Mouse (Mus musculus) limb, embryonic 12.5 days (tissue): ENCODE measurements around the gene Entpd8. TPM values are rescaled to one million over a fixed set of nuclear protein-coding genes. Genes with fewer than 3 reads are reported as not detected.
A peak's percentile ranks its signal among the peaks of the same experiment; 100 is the strongest.

Source experiments
- ATAC-seq: fragments of 200-750 bp; cut with Nextera tagmentation; 2 replicates; pipeline ENCODE4 v1.8.0; 2017; ENCODE audit warnings: low read depth, moderate TSS enrichment; ENCODE audit not compliant: insufficient number of reproducible peaks, insufficient read depth, low FRiP score, low TSS enrichment
- H3K27ac ChIP-seq: fragments of 300-500 bp; sonication (generic); 2 replicates; pipeline ENCODE4 v1.5.1; 2016; ENCODE audit warnings: mild to moderate bottlenecking, moderate library complexity
- H3K27me3 ChIP-seq: fragments of 300-500 bp; sonication (generic); 2 replicates; pipeline ENCODE4 v1.6.1; 2016; ENCODE audit warnings: mild to moderate bottlenecking, moderate library complexity
- H3K36me3 ChIP-seq: fragments of 300-500 bp; sonication (generic); 2 replicates; pipeline ENCODE4 v1.6.1; 2016; ENCODE audit warnings: mild to moderate bottlenecking, moderate library complexity
- H3K4me1 ChIP-seq: fragments of 300-500 bp; sonication (generic); replicated peaks from 2 replicates; pipeline ENCODE4 v1.6.1; 2016
- H3K4me2 ChIP-seq: fragments of 300-500 bp; sonication (generic); 2 replicates; pipeline ENCODE4 v1.6.1; 2016; ENCODE audit warnings: mild to moderate bottlenecking, moderate library complexity
- H3K4me3 ChIP-seq: fragments of 300-500 bp; sonication (generic); replicated peaks from 2 replicates; pipeline ENCODE4 v1.5.1; 2016; ENCODE audit warnings: mild to moderate bottlenecking
- H3K9ac ChIP-seq: fragments of 300-500 bp; sonication (generic); replicated peaks from 2 replicates; pipeline ENCODE4 v1.6.1; 2016; ENCODE audit warnings: mild to moderate bottlenecking, moderate library complexity
- H3K9me3 ChIP-seq: fragments of 300-500 bp; sonication (generic); 2 replicates; pipeline ENCODE4 v1.6.1; 2016; ENCODE audit warnings: mild to moderate bottlenecking, moderate library complexity
- WGBS: fragments of 180-500 bp; shearing (Covaris S2); methylation state at CpG from one replicate; pipeline ENCODE4 v1.1.7; 2016; 5-methylcytosine and 5-hydroxymethylcytosine counted together
- polyA plus RNA-seq: library from polyadenylated mRNA; unstranded; fragments of >200 nt; fragmentation: Nextera tagmentation; extraction: Ambion mirVana; gene quantifications from 2 replicates; pipeline ENCODE4 v1.2.1, GENCODE M21; 2016

The Entpd8 gene
- polyA plus RNA-seq, 1 experiment from 2014 or later, result not detected

- peaks cover 5% of the 10 kb centered on the region; the same call in 1 of the 2 replicates for H3K4me1 ChIP-seq
- H3K27ac ChIP-seq, result no peak overlapping the region
- WGBS, result 76% methylated on average over 7 of the region's 7 CpGs
- H3K9ac ChIP-seq, result no peak overlapping the region
- 0 out of 2 replicates have a peak, but pooled peaks cover 4% of the 10 kb centered on the region for H3K27me3 ChIP-seq
- no peak overlapping the region for H3K4me3 ChIP-seq
- H3K9me3 ChIP-seq, result no peaks in the 10 kb centered on the region
- H3K4me2 ChIP-seq, result no peak overlapping the region
- H3K36me3 ChIP-seq, result no peaks in the 10 kb centered on the region
- ATAC-seq, result no peak
Observed at GRCm38 (mm10) chr2:25120963-25121362, 40.9 kb downstream of the Entpd8 start.

- 63% methylated on average over 2 of the region's 2 CpGs for WGBS
Observed at GRCm38 (mm10) chr2:25122666-25123065, 42.6 kb downstream of the Entpd8 start.

GRCm38 (mm10) chr2:25123527-25123926 is 43.4 kb downstream of the Entpd8 start:
- 83% methylated on average over 5 of the region's 5 CpGs for WGBS
- ATAC-seq, result no peak
- no peak overlapping the region for H3K9ac ChIP-seq
- no peak overlapping the region for H3K4me3 ChIP-seq
- peaks cover 21% of the 10 kb centered on the region for H3K4me1 ChIP-seq
- H3K9me3 ChIP-seq, result no peaks in the 10 kb centered on the region
- no peaks in the 10 kb centered on the region for H3K36me3 ChIP-seq
- no peak overlapping the region for H3K4me2 ChIP-seq
- no peak overlapping the region for H3K27ac ChIP-seq
- H3K27me3 ChIP-seq, result 0 out of 2 replicates have a peak, but pooled peaks cover 4% of the 10 kb centered on the region

More at GRCm38 (mm10) chr2:25122666-25123065, 42.6 kb downstream of the Entpd8 start:
- Histone ChIP-seq H3K9ac (no peak overlapping the region), H3K27me3 (0 out of 2 replicates have a peak, but pooled peaks cover 4% of the 10 kb centered on the region), H3K36me3 (no peaks in the 10 kb centered on the region), H3K4me3 (no peak overlapping the region), H3K4me1 (peaks cover 18% of the 10 kb centered on the region), H3K9me3 (no peaks in the 10 kb centered on the region), H3K27ac (no peak overlapping the region), H3K4me2 (no peak overlapping the region)
- ATAC-seq, result no peak

- Histone ChIP-seq H3K4me1 (peaks cover 21% of the 10 kb centered on the region), H3K27ac (no peak overlapping the region), H3K36me3 (no peaks in the 10 kb centered on the region), H3K9me3 (no peaks in the 10 kb centered on the region), H3K4me2 (no peak overlapping the region), H3K9ac (no peak overlapping the region), H3K4me3 (no peak overlapping the region), H3K27me3 (0 out of 2 replicates have a peak, but pooled peaks cover 4% of the 10 kb centered on the region)
- WGBS, result 56% methylated on average over 3 of the region's 3 CpGs
- ATAC-seq, result no peak
Observed at GRCm38 (mm10) chr2:25124411-25124810, 44.3 kb downstream of the Entpd8 start.

GRCm38 (mm10) chr2:25125146-25125545 is 45.0 kb downstream of the Entpd8 start:
- H3K36me3 ChIP-seq, result no peaks in the 10 kb centered on the region
- no peak overlapping the region for H3K4me2 ChIP-seq
- no peak overlapping the region for H3K9ac ChIP-seq
- WGBS, result 91% methylated on average over 6 of the region's 6 CpGs
- 0 out of 2 replicates have a peak, but pooled peaks cover 4% of the 10 kb centered on the region for H3K27me3 ChIP-seq
- H3K4me3 ChIP-seq, result no peak overlapping the region
- peaks cover 21% of the 10 kb centered on the region for H3K4me1 ChIP-seq
- H3K27ac ChIP-seq, result 0 out of 2 replicates have a peak overlapping the region, but pooled peaks have one; percentile 83
- no peaks in the 10 kb centered on the region for H3K9me3 ChIP-seq
- no peak for ATAC-seq

GRCm38 (mm10) chr2:25126011-25127010 is 46.2 kb downstream of the Entpd8 start:
- Histone ChIP-seq H3K27ac (peak overlapping the region; percentile 83), H3K4me2 (no peak overlapping the region), H3K9ac (no peak overlapping the region), H3K27me3 (0 out of 2 replicates have a peak, but pooled peaks cover 4% of the 10 kb centered on the region), H3K4me3 (no peak overlapping the region), H3K36me3 (no peaks in the 10 kb centered on the region), H3K9me3 (no peaks in the 10 kb centered on the region), H3K4me1 (peaks cover 21% of the 10 kb centered on the region)
- 59% methylated on average over 19 of the region's 19 CpGs for WGBS
- peak; percentile 65; the same call in 1 of the 2 replicates for ATAC-seq

GRCm38 (mm10) chr2:25127206-25127605 is 47.1 kb downstream of the Entpd8 start:
- 0 out of 2 replicates have a peak, but pooled peaks cover 2% of the 10 kb centered on the region for H3K27me3 ChIP-seq
- 46% methylated on average over 5 of the region's 5 CpGs for WGBS
- H3K9me3 ChIP-seq, result no peaks in the 10 kb centered on the region
- H3K4me3 ChIP-seq, result no peak overlapping the region
- ATAC-seq, result no peak
- peaks cover 21% of the 10 kb centered on the region for H3K4me1 ChIP-seq
- no peaks in the 10 kb centered on the region for H3K36me3 ChIP-seq
- H3K27ac ChIP-seq, result 0 out of 2 replicates have a peak overlapping the region, but pooled peaks have one; percentile 83
- no peak overlapping the region for H3K4me2 ChIP-seq
- H3K9ac ChIP-seq, result no peak overlapping the region

GRCm38 (mm10) chr2:25128072-25128471 is 48.0 kb downstream of the Entpd8 start:
- no peak overlapping the region for H3K4me2 ChIP-seq
- H3K4me3 ChIP-seq, result no peak overlapping the region
- peaks cover 21% of the 10 kb centered on the region for H3K4me1 ChIP-seq
- ATAC-seq, result no peak
- H3K9me3 ChIP-seq, result no peaks in the 10 kb centered on the region
- no peaks in the 10 kb centered on the region for H3K36me3 ChIP-seq
- no peaks in the 10 kb centered on the region for H3K27me3 ChIP-seq
- no peak overlapping the region for H3K9ac ChIP-seq
- 90% methylated on average over 11 of the region's 11 CpGs for WGBS
- H3K27ac ChIP-seq, result no peak overlapping the region

GRCm38 (mm10) chr2:25131601-25132000 is 51.5 kb downstream of the Entpd8 start:
- H3K36me3 ChIP-seq, result no peaks in the 10 kb centered on the region
- H3K4me1 ChIP-seq, result peaks cover 12% of the 10 kb centered on the region
- H3K4me2 ChIP-seq, result no peak overlapping the region
- no peak overlapping the region for H3K27ac ChIP-seq
- no peaks in the 10 kb centered on the region for H3K27me3 ChIP-seq
- ATAC-seq, result no peak
- no peaks in the 10 kb centered on the region for H3K9me3 ChIP-seq
- 79% methylated on average over 9 of the region's 9 CpGs for WGBS
- H3K9ac ChIP-seq, result no peak overlapping the region
- H3K4me3 ChIP-seq, result no peak overlapping the region
